Mouse (Mus musculus) hindbrain, postnatal 0 days (tissue): ENCODE results near the gene Fyb. TPM values are rescaled to one million over a fixed set of nuclear protein-coding genes. Genes with fewer than 3 reads are reported as not detected.

Experiments
- ATAC-seq: fragments of 200-750 bp; cut with Nextera tagmentation; 2 replicates; pipeline ENCODE4 v1.8.0; 2017; ENCODE audit warnings: mild to moderate bottlenecking, moderate TSS enrichment, moderate library complexity
- DNase-seq: peaks from one replicate; pipeline ENCODE4 v3.0.0-alpha.2; 2015; ENCODE audit warnings: low spot score
- H3K27ac ChIP-seq: fragments of 300-500 bp; sonication (generic); 2 replicates; pipeline ENCODE4 v1.5.1; 2014; ENCODE audit warnings: mild to moderate bottlenecking
- H3K27me3 ChIP-seq: fragments of 300-500 bp; sonication (generic); 2 replicates; pipeline ENCODE4 v1.6.1; 2014; ENCODE audit warnings: low read length, mixed read lengths; ENCODE audit not compliant: insufficient read depth
- H3K36me3 ChIP-seq: fragments of 300-500 bp; sonication (generic); 2 replicates; pipeline ENCODE4 v1.6.1; 2014; ENCODE audit warnings: low read length, mixed read lengths; ENCODE audit not compliant: insufficient read depth
- H3K4me1 ChIP-seq: fragments of 300-500 bp; sonication (generic); 2 replicates; pipeline ENCODE4 v1.6.1; 2014; ENCODE audit warnings: antibody characterized with exemption, low read length, mixed read lengths; ENCODE audit not compliant: insufficient read depth
- H3K4me2 ChIP-seq: fragments of 300-500 bp; sonication (generic); 2 replicates; pipeline ENCODE4 v1.6.1; 2014; ENCODE audit warnings: low read depth, mild to moderate bottlenecking, low read length, moderate library complexity, mixed read lengths
- H3K4me3 ChIP-seq: fragments of 300-500 bp; sonication (generic); 2 replicates; pipeline ENCODE4 v1.5.1; 2014; ENCODE audit warnings: low read length
- H3K9ac ChIP-seq: fragments of 300-500 bp; sonication (generic); replicated peaks from 2 replicates; pipeline ENCODE4 v1.6.1; 2014; ENCODE audit warnings: mild to moderate bottlenecking, low read length, moderate library complexity, mixed read lengths
- H3K9me3 ChIP-seq: fragments of 300-500 bp; sonication (generic); 2 replicates; pipeline ENCODE4 v1.6.1; 2016; ENCODE audit warnings: low read length, mixed read lengths
- CTCF ChIP-seq: IDR thresholded peaks from 2 replicates; pipeline ENCODE4 v1.5.1; 2016; ENCODE audit warnings: antibody characterized with exemption, control low read depth, low read depth
- WGBS: fragments of 180-500 bp; shearing (Covaris S2); extraction: QIAGEN DNeasy Blood & Tissue Kit; methylation state at CpG from one replicate; pipeline ENCODE4 v1.1.7; 2014; 5-methylcytosine and 5-hydroxymethylcytosine counted together
- polyA plus RNA-seq: library from polyadenylated mRNA; unstranded; fragments of >200 nt; fragmentation: Nextera tagmentation; extraction: Ambion mirVana; gene quantifications from 2 replicates; pipeline ENCODE4 v1.2.1, GENCODE M21; 2015
- total RNA-seq: library from RNA; depleted of rRNA; stranded (reverse); fragments of >200 nt; gene quantifications from 2 replicates; pipeline ENCODE4 v1.2.3, GENCODE M21; 2014

The Fyb gene
- total and polyA plus RNA-seq, 2 experiments from 2014 or later: 0.73 to 3.7 TPM

DNA sequence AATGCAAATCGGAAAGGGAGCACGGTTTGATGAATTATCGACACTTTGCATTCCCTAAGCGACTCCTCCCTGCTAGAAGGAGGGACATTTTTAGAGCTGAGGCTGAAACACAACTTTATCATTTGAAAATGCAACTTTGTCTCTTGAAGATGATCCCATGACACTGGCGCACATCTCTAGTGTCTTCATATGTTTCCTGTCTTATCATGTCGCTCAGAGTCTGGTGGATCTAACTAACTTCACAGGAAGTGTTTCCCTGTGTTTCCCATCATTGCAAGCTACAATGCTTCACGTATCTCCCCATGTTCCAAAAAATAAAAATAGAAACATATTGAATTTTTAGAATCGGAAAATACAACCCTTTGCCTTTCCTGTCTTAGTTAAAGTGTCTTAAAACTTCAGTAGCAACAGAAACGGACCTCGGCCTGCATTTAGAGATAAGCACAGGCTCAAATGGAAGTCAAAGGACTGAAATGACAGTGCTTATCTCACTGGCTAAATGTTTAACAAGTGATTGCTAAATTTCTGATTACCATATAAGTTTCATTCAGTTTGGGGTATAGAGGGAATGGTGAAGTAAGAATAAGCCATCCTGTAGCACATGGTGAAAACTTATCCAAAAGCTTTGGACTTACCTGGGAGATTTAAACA lies 2.0 kb upstream of the Fyb start:
- H3K4me3 ChIP-seq: no peak overlapping the region
- no peak overlapping the region for H3K27ac ChIP-seq
- no peaks in the 10 kb centered on the region for H3K36me3 ChIP-seq
- H3K9ac ChIP-seq: no peak overlapping the region
- WGBS: 82% methylated on average over 10 of the region's 10 CpGs
- no peaks in the 10 kb centered on the region for H3K9me3 ChIP-seq
- H3K27me3 ChIP-seq: no peaks in the 10 kb centered on the region
- H3K4me2 ChIP-seq: no peak overlapping the region
- ATAC-seq (no peak), DNase-seq (no peak)
- no peaks in the 10 kb centered on the region for H3K4me1 ChIP-seq
- no peak for TF ChIP-seq CTCF

DNA sequence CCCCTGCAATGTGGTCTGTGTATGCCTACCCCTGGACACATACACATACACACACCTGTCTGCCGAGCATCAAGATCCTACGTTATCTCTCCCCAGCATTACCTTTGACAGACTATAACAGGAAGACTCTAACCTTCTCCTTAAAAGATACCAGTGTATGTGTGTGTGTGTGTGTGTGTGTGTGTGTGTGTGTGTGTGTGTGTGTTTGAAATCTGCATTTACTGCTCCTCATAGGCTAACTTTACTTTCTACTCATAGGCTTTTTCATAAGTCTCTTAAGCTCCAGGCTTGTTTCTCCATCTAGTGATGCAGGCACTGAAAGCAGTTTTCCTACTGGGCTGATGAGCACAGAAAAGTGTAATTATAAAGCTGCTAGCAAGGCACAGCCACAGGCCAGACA lies 2.1 kb downstream of the Fyb start:
- Histone ChIP-seq H3K4me1 (no peaks in the 10 kb centered on the region), H3K27ac (no peak overlapping the region), H3K4me2 (no peak overlapping the region), H3K27me3 (no peaks in the 10 kb centered on the region), H3K9ac (no peak overlapping the region), H3K36me3 (no peaks in the 10 kb centered on the region), H3K4me3 (no peak overlapping the region), H3K9me3 (no peaks in the 10 kb centered on the region)
- WGBS: 87% methylated on average over 2 of the region's 2 CpGs
- TF ChIP-seq CTCF: no peak
- ATAC-seq (no peak), DNase-seq (no peak)

DNA sequence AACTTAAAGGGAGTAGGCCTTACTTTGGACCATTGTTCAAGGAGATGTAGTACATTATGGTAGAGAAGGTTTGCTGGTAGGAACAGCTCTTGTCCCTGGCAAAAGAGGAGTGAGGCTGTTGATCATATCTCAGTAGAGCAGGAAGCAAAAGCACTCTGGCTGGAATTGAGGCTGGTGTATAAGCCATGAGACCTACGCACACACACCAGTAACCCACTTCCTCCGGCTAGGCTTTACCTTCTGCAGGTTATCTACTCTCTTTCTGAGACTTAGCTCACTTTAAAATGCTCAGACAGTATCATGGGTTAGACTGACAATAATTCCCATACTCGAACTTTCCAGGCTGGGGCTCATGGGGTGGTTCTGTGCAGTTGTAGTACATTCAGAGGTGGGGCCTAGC lies 2.7 kb downstream of the Fyb start:
- H3K4me2 ChIP-seq: no peak overlapping the region
- H3K4me1 ChIP-seq: no peaks in the 10 kb centered on the region
- no peak for TF ChIP-seq CTCF
- no peaks in the 10 kb centered on the region for H3K27me3 ChIP-seq
- H3K4me3 ChIP-seq: no peak overlapping the region
- no peak overlapping the region for H3K9ac ChIP-seq
- no peaks in the 10 kb centered on the region for H3K36me3 ChIP-seq
- H3K9me3 ChIP-seq: no peaks in the 10 kb centered on the region
- ATAC-seq: no peak
- no peak overlapping the region for H3K27ac ChIP-seq
- no peak for DNase-seq
- 88% methylated on average over 3 of the region's 3 CpGs for WGBS

DNA sequence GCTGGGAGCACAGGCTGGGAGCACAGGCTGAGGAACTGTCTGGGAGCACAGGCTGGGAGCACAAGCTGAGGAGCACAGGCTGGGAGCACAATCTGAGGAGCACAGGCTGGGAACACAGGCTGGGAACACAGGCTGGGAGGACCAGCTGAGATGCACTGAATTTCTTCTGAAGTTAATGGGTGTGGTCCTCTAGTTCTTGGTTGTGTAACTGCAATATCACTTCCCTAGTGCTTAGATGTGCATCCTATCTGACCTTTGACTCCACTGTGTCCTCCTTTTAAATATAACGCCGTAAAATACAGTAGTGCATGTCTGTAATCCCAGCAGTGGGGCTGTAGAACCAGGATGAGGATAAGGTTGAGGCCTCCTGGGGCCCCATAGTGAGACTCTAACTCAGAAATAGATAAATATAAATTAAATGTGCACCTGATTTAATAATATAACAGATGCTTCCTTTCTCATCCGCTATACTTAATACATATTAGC lies 11.2 kb downstream of the Fyb start:
- DNase-seq: no peak
- H3K36me3 ChIP-seq: no peaks in the 10 kb centered on the region
- H3K4me3 ChIP-seq: no peak overlapping the region
- H3K4me2 ChIP-seq: no peak overlapping the region
- 87% methylated on average over 3 of the region's 3 CpGs for WGBS
- H3K27me3 ChIP-seq: no peaks in the 10 kb centered on the region
- no peaks in the 10 kb centered on the region for H3K4me1 ChIP-seq
- no peak overlapping the region for H3K27ac ChIP-seq
- no peaks in the 10 kb centered on the region for H3K9me3 ChIP-seq
- H3K9ac ChIP-seq: no peak overlapping the region
- TF ChIP-seq CTCF: no peak
- ATAC-seq: no peak

DNA sequence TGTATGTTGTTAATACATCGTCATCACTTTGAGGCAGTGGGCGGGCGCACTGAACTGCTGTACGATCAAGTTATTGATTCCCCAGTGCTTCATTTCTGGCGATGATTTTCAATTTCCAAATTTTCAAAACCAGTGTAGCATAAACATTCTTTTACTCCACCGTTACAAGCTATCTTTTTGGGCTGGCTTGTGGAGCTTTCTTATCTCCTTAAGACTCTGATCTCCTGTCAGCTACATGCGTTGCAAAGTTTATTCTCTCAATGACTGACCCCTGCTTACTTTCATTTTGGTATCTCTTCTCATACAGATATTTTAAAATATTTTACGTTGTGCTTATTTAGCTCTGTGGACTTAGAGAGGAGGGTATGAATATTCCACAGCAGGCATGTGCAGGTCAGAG lies 11.9 kb downstream of the Fyb start:
- WGBS: 90% methylated on average over 8 of the region's 8 CpGs

DNA sequence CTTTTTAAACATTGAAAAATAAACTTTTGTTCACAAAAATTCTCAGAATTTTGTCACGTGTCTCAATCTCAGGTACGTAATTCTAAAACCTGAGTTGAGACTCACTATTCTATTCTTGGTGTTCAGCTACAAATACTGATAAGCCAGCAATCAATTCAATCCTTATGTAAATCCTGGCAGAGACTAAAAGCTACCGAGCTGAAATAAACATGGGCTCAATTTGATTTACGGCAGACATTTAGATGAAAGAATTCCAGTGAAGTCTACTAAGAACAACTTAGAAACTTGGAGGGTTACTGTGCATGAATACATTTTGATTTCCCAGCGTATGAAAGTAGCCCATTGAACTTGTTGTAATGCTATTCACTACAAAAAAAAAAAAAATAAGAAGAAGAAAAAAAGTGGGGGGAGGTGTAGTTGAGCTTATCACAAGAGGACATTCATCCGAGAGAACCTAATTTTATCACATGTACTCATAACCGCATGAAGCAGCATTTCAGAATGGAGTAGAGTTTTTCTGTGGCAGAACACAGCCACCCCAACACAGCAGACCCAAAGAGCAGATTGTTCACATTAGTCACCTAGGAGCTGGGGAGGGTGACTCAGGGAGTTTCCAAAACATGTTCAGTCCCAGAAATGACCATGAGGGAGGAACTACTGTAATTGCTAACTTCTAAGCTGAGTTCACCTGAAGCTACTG lies 17.1 kb downstream of the Fyb start:
- Histone ChIP-seq H3K9ac (no peak overlapping the region), H3K9me3 (no peaks in the 10 kb centered on the region), H3K27me3 (no peaks in the 10 kb centered on the region), H3K4me2 (no peak overlapping the region), H3K4me1 (no peaks in the 10 kb centered on the region), H3K27ac (no peak overlapping the region), H3K36me3 (no peaks in the 10 kb centered on the region), H3K4me3 (no peak overlapping the region)
- ATAC-seq (no peak), DNase-seq (no peak)
- WGBS: 79% methylated on average over 7 of the region's 7 CpGs
- TF ChIP-seq CTCF: no peak

More for the DNA sequence above, 11.9 kb downstream of the Fyb start:
- H3K9ac ChIP-seq: no peak overlapping the region
- H3K4me3 ChIP-seq: no peak overlapping the region
- H3K4me1 ChIP-seq: no peaks in the 10 kb centered on the region
- H3K27ac ChIP-seq: no peak overlapping the region
- TF ChIP-seq CTCF: no peak
- H3K9me3 ChIP-seq: no peaks in the 10 kb centered on the region
- no peak for ATAC-seq
- H3K4me2 ChIP-seq: no peak overlapping the region
- H3K27me3 ChIP-seq: no peaks in the 10 kb centered on the region
- no peak for DNase-seq
- H3K36me3 ChIP-seq: no peaks in the 10 kb centered on the region

DNA sequence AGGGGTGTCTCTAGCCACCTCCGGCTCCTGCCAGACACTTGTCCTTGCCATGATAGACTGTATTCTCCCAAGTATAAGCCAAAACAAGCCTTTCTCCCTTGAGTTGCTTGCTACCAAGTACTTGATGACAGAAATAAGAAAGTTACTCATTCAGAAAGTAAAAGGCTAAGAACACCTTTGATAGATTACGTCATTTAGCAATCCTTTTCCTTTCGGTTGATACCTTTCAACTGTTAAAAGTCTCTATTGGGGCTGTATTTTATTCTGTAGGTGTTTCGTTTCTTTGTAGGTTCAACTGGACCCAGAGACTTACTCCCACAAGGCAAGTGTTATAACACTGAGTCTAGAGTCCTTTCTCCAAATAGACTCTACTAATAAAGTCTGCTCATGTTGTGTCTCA lies 26.3 kb downstream of the Fyb start:
- WGBS: 94% methylated on average over 4 of the region's 4 CpGs
- no peak overlapping the region for H3K4me3 ChIP-seq
- H3K4me1 ChIP-seq: no peaks in the 10 kb centered on the region
- no peak overlapping the region for H3K9ac ChIP-seq
- DNase-seq (no peak), ATAC-seq (no peak)
- no peaks in the 10 kb centered on the region for H3K9me3 ChIP-seq
- no peak overlapping the region for H3K27ac ChIP-seq
- no peaks in the 10 kb centered on the region for H3K36me3 ChIP-seq
- no peak for TF ChIP-seq CTCF
- H3K27me3 ChIP-seq: no peaks in the 10 kb centered on the region
- no peak overlapping the region for H3K4me2 ChIP-seq
